Mouse (Mus musculus): ENCODE measurements around the gene Vmn2r74. TPM values are rescaled to one million over a fixed set of nuclear protein-coding genes. Genes with fewer than 3 reads are reported as not detected.

Vmn2r74 gene
- not detected in 2 replicates for polyA plus RNA-seq (2021; fragmentation: Nextera tagmentation)
- long read RNA-seq, experiment 1: 0 reads
- long read RNA-seq, experiment 2: 0 reads

DNA sequence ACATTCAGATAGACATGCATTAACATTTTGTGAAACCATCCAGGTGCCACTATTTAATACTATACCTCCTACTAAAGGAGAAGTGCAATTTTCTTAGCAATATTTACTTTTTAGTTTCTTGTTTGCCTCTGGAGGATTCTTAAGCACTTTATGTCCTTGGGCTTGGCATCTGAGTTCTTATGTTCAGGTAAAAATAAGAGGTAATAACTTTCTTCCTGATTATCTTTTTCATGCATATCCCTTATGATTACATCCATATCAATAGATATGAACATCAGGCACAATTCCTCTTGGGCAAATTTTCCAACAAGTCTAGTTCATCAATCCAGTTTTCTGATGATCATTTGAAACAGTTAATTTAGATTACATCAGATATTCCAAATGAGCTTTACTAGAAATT, at the start of gene Vmn2r74:
TSS of gene Vmn2r74 (minus strand) at position 101 of the 400 bp plus-strand sequence.

Other genes starting within 250 kb of the Vmn2r74 start
- not detected in 2 replicates for gene Vmn2r72, start 206.5 kb downstream of the Vmn2r74 start, polyA plus RNA-seq (2021; fragmentation: Nextera tagmentation)
- gene Vmn2r73, start 85.4 kb downstream of the Vmn2r74 start, polyA plus RNA-seq (2021; fragmentation: Nextera tagmentation): not detected in 2 replicates
- not detected in 2 replicates for gene Vmn2r75, start 210.1 kb upstream of the Vmn2r74 start, polyA plus RNA-seq (2021; fragmentation: Nextera tagmentation)

Data from layer of hippocampus, adult 6 months (tissue).